Mouse (Mus musculus): ENCODE data around the gene Slc35g3. TPM values are rescaled to one million over a fixed set of nuclear protein-coding genes. Genes with fewer than 3 reads are reported as not detected.

Gene Slc35g3
- total RNA-seq, 2 experiments from 2014 or later, result not detected

DNA sequence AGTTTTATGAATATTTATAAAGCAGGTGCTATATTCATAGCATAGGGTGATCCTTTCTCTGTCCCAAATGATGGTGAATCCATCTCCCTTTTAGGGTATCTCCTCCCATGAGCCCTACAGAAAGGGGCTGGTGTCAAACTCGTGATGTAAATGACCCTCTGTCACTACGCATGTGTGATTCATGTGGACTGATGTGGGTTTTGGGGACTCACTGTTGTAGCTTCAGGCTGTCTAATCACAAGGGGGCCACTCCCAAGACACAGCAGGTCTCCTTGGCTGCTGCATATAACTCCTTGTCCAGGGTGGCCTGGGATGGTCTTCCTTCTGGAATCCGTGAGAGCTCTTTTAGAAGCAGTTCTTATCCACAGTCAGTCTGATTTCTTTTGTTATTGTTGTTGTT is 51.3 kb downstream of the Slc35g3 start:
- ATAC-seq (replicated peaks; ENCODE audit: low FRiP score, poor library complexity, severe bottlenecking), result 0 out of 2 replicates have a peak, but pooled peaks have one; percentile 41

Other genes with a start within 250 kb of the Slc35g3 start
Only the 30 nearest of the 43 such genes appear.
- gene Atp1b2, start 156.0 kb downstream of the Slc35g3 start, total RNA-seq (2015; ENCODE audit: low replicate concordance), result 20.9 and 36.5 TPM in 2 replicates
- 3.5 and 4.5 TPM in 2 replicates for gene Atp1b2, start 156.0 kb downstream of the Slc35g3 start, total RNA-seq (2017; ENCODE audit: low replicate concordance)
- not detected in 2 replicates for gene Shbg, start 144.1 kb downstream of the Slc35g3 start, total RNA-seq (2015; ENCODE audit: low replicate concordance)
- gene Shbg, start 144.1 kb downstream of the Slc35g3 start, total RNA-seq (2017; ENCODE audit: low replicate concordance), result not detected in 2 replicates
- not detected in 2 replicates for gene Sat2, start 139.9 kb downstream of the Slc35g3 start, total RNA-seq (2015; ENCODE audit: low replicate concordance)
- gene Sat2, start 139.9 kb downstream of the Slc35g3 start, total RNA-seq (2017; ENCODE audit: low replicate concordance), result not detected in 2 replicates
- 18.0 and 24.9 TPM in 2 replicates for gene Fxr2, start 129.0 kb downstream of the Slc35g3 start, total RNA-seq (2015; ENCODE audit: low replicate concordance)
- 42.4 and 44.2 TPM in 2 replicates for gene Fxr2, start 129.0 kb downstream of the Slc35g3 start, total RNA-seq (2017; ENCODE audit: low replicate concordance)
- not detected in 2 replicates for gene Sox15, start 106.7 kb downstream of the Slc35g3 start, total RNA-seq (2015; ENCODE audit: low replicate concordance)
- gene Sox15, start 106.7 kb downstream of the Slc35g3 start, total RNA-seq (2017; ENCODE audit: low replicate concordance), result not detected in 2 replicates
- 12.2 and 16.2 TPM in 2 replicates for gene Mpdu1, start 99.3 kb downstream of the Slc35g3 start, total RNA-seq (2015; ENCODE audit: low replicate concordance)
- gene Mpdu1, start 99.3 kb downstream of the Slc35g3 start, total RNA-seq (2017; ENCODE audit: low replicate concordance), result 17.7 and 28.4 TPM in 2 replicates
- 65.0 and 66.7 TPM in 2 replicates for gene Cd68, start 95.8 kb downstream of the Slc35g3 start, total RNA-seq (2015; ENCODE audit: low replicate concordance)
- 39.1 and 47.7 TPM in 2 replicates for gene Cd68, start 95.8 kb downstream of the Slc35g3 start, total RNA-seq (2017; ENCODE audit: low replicate concordance)
- gene Eif4a1, start 89.5 kb downstream of the Slc35g3 start, total RNA-seq (2015; ENCODE audit: low replicate concordance), result 233 and 247 TPM in 2 replicates
- gene Eif4a1, start 89.5 kb downstream of the Slc35g3 start, total RNA-seq (2017; ENCODE audit: low replicate concordance), result 229 and 230 TPM in 2 replicates
- 32.3 and 41.8 TPM in 2 replicates for gene Senp3, start 79.9 kb downstream of the Slc35g3 start, total RNA-seq (2015; ENCODE audit: low replicate concordance)
- gene Senp3, start 79.9 kb downstream of the Slc35g3 start, total RNA-seq (2017; ENCODE audit: low replicate concordance), result 24.8 and 43.4 TPM in 2 replicates
- gene Tnfsf13, start 76.2 kb downstream of the Slc35g3 start, total RNA-seq (2015; ENCODE audit: low replicate concordance), result 3.2 TPM in 1 of 2 replicates, not detected in the other
- 4.1 TPM in 1 of 2 replicates, not detected in the other for gene Tnfsf13, start 76.2 kb downstream of the Slc35g3 start, total RNA-seq (2017; ENCODE audit: low replicate concordance)
- 1.3 and 7.2 TPM in 2 replicates for gene Tnfsf12, start 66.1 kb downstream of the Slc35g3 start, total RNA-seq (2015; ENCODE audit: low replicate concordance)
- gene Tnfsf12, start 66.1 kb downstream of the Slc35g3 start, total RNA-seq (2017; ENCODE audit: low replicate concordance), result not detected in 2 replicates
- 1.8 TPM in 1 of 2 replicates, not detected in the other for gene Tnfsfm13, start 65.9 kb downstream of the Slc35g3 start, total RNA-seq (2015; ENCODE audit: low replicate concordance)
- 6.4 and 9.4 TPM in 2 replicates for gene Tnfsfm13, start 65.9 kb downstream of the Slc35g3 start, total RNA-seq (2017; ENCODE audit: low replicate concordance)
- 124 and 145 TPM in 2 replicates for gene Polr2a, start 3.3 kb downstream of the Slc35g3 start, total RNA-seq (2015; ENCODE audit: low replicate concordance)
- gene Polr2a, start 3.3 kb downstream of the Slc35g3 start, total RNA-seq (2017; ENCODE audit: low replicate concordance), result 131 and 162 TPM in 2 replicates
- gene Zbtb4, start 3.9 kb upstream of the Slc35g3 start, total RNA-seq (2015; ENCODE audit: low replicate concordance), result 2.9 and 3.8 TPM in 2 replicates
- 0.77 and 3.0 TPM in 2 replicates for gene Zbtb4, start 3.9 kb upstream of the Slc35g3 start, total RNA-seq (2017; ENCODE audit: low replicate concordance)
- not detected in 2 replicates for gene Chrnb1, start 34.0 kb upstream of the Slc35g3 start, total RNA-seq (2015; ENCODE audit: low replicate concordance)
- 0.77 TPM in 1 of 2 replicates, not detected in the other for gene Chrnb1, start 34.0 kb upstream of the Slc35g3 start, total RNA-seq (2017; ENCODE audit: low replicate concordance)
- gene Fgf11, start 39.9 kb upstream of the Slc35g3 start, total RNA-seq (2015; ENCODE audit: low replicate concordance), result not detected in 2 replicates
- not detected in 2 replicates for gene Fgf11, start 39.9 kb upstream of the Slc35g3 start, total RNA-seq (2017; ENCODE audit: low replicate concordance)
- gene Tmem102, start 43.7 kb upstream of the Slc35g3 start, total RNA-seq (2015; ENCODE audit: low replicate concordance), result not detected in 2 replicates
- not detected in 2 replicates for gene Tmem102, start 43.7 kb upstream of the Slc35g3 start, total RNA-seq (2017; ENCODE audit: low replicate concordance)
- gene Gm39566, start 53.3 kb upstream of the Slc35g3 start, total RNA-seq (2015; ENCODE audit: low replicate concordance), result not detected in 2 replicates
- gene Gm39566, start 53.3 kb upstream of the Slc35g3 start, total RNA-seq (2017; ENCODE audit: low replicate concordance), result not detected in 2 replicates
- not detected in 2 replicates for gene Spem2, start 56.5 kb upstream of the Slc35g3 start, total RNA-seq (2015; ENCODE audit: low replicate concordance)
- not detected in 2 replicates for gene Spem2, start 56.5 kb upstream of the Slc35g3 start, total RNA-seq (2017; ENCODE audit: low replicate concordance)
- not detected in 2 replicates for gene Spem1, start 60.2 kb upstream of the Slc35g3 start, total RNA-seq (2015; ENCODE audit: low replicate concordance)
- gene Spem1, start 60.2 kb upstream of the Slc35g3 start, total RNA-seq (2017; ENCODE audit: low replicate concordance), result not detected in 2 replicates
- 0.72 and 0.84 TPM in 2 replicates for gene Nlgn2, start 75.8 kb upstream of the Slc35g3 start, total RNA-seq (2015; ENCODE audit: low replicate concordance)
- 0.08 and 0.26 TPM in 2 replicates for gene Nlgn2, start 75.8 kb upstream of the Slc35g3 start, total RNA-seq (2017; ENCODE audit: low replicate concordance)
- 258 and 276 TPM in 2 replicates for gene Tmem256, start 76.5 kb upstream of the Slc35g3 start, total RNA-seq (2015; ENCODE audit: low replicate concordance)
- 123 and 303 TPM in 2 replicates for gene Tmem256, start 76.5 kb upstream of the Slc35g3 start, total RNA-seq (2017; ENCODE audit: low replicate concordance)
- 24.9 and 26.0 TPM in 2 replicates for gene Plscr3, start 84.4 kb upstream of the Slc35g3 start, total RNA-seq (2015; ENCODE audit: low replicate concordance)
- gene Plscr3, start 84.4 kb upstream of the Slc35g3 start, total RNA-seq (2017; ENCODE audit: low replicate concordance), result 15.1 and 27.7 TPM in 2 replicates
- 5.9 and 6.8 TPM in 2 replicates for gene Tnk1, start 96.8 kb upstream of the Slc35g3 start, total RNA-seq (2015; ENCODE audit: low replicate concordance)
- 7.3 and 8.1 TPM in 2 replicates for gene Tnk1, start 96.8 kb upstream of the Slc35g3 start, total RNA-seq (2017; ENCODE audit: low replicate concordance)
- gene Tmem95, start 116.0 kb upstream of the Slc35g3 start, total RNA-seq (2015; ENCODE audit: low replicate concordance), result not detected in 2 replicates
- gene Tmem95, start 116.0 kb upstream of the Slc35g3 start, total RNA-seq (2017; ENCODE audit: low replicate concordance), result not detected in 2 replicates
- 0.72 and 0.84 TPM in 2 replicates for gene Kctd11, start 119.4 kb upstream of the Slc35g3 start, total RNA-seq (2015; ENCODE audit: low replicate concordance)
- gene Kctd11, start 119.4 kb upstream of the Slc35g3 start, total RNA-seq (2017; ENCODE audit: low replicate concordance), result 0.13 TPM in 1 of 2 replicates, not detected in the other
- 9.4 and 12.6 TPM in 2 replicates for gene Acap1, start 133.6 kb upstream of the Slc35g3 start, total RNA-seq (2015; ENCODE audit: low replicate concordance)
- 8.5 and 11.6 TPM in 2 replicates for gene Acap1, start 133.6 kb upstream of the Slc35g3 start, total RNA-seq (2017; ENCODE audit: low replicate concordance)
- gene 2810408A11Rik, start 139.0 kb upstream of the Slc35g3 start, total RNA-seq (2015; ENCODE audit: low replicate concordance), result 2.5 TPM in 1 of 2 replicates, not detected in the other
- gene 2810408A11Rik, start 139.0 kb upstream of the Slc35g3 start, total RNA-seq (2017; ENCODE audit: low replicate concordance), result 0.51 TPM in 1 of 2 replicates, not detected in the other
- gene Neurl4, start 139.1 kb upstream of the Slc35g3 start, total RNA-seq (2015; ENCODE audit: low replicate concordance), result 8.6 and 8.8 TPM in 2 replicates
- gene Neurl4, start 139.1 kb upstream of the Slc35g3 start, total RNA-seq (2017; ENCODE audit: low replicate concordance), result 23.2 and 59.7 TPM in 2 replicates
- 268 and 359 TPM in 2 replicates for gene Gps2, start 151.9 kb upstream of the Slc35g3 start, total RNA-seq (2015; ENCODE audit: low replicate concordance)
- gene Gps2, start 151.9 kb upstream of the Slc35g3 start, total RNA-seq (2017; ENCODE audit: low replicate concordance), result 130 and 161 TPM in 2 replicates